Mouse (Mus musculus): Measurements from ENCODE around the gene Tnfrsf13c. TPM values are rescaled to one million over a fixed set of nuclear protein-coding genes. Genes with fewer than 3 reads are reported as not detected.

Gene Tnfrsf13c
- not detected in 2 replicates for polyA plus RNA-seq (2015; fragmentation: Nextera tagmentation; extraction: Ambion mirVana)

DNA sequence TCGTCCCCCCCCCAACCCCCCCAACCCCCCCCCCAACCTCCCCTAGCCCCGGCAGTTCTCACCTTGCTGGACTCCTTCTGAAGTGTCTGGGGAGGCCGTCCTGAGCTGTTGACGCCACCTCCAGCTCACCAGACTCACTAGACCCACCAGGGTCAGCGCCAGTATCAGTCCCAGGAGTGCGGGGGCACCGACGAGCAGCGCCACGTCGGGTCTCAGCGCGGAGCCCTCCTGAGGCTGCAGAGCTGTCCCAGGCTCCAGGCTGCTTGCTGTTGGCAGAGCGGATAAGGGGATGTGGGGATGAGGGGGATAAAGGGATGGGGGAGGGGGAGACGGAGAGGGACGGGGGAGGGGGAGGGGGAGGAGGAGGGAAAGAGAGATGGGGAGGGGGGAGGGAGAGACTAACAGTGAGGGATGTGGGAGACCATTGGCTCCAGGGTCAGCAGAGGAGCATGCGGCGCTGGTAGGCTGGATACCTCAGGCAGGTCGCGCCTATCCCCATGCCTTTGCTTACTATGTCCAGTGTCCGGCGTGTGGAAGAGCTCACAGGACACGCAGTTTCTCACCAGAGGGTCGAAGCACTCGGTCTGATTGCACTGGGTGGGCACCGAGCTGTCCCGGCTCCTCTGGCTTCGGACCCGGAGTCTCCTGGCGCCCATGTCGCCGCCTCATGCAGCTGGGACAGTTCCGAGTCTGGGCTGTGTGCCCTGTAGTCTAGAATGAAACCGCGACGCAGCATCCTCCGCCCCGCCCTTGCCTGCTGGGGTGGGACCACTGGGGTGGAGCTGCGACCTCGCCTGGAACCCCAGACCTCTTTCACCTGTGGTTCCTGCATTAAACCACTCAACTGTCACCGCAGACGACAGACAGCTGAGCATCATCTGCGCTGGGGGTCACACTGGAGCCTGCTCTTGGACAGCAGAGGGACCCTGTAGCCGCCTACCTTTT lies at the start of gene Tnfrsf13c:
Tnfrsf13c (minus strand) TSS at position 713 of the 945 bp plus-strand sequence.

DNA sequence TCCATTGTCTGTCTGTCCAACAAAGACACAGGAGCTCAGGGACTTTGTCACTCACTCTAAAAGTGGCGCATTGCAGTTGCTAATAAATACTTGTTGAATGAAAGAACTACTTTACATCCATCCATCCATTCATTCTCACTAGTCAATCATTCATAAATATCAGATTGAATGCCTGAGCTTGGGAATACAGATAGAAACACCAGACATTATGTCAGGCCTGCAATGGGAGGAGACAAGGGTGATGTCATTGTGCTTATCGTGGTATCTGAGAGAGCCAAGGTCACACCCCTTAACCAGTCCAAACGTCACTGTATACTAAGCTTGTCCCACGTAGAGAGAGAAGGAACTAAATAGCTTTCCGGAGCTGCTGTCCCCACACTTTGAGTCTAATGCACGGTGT lies 27.9 kb upstream of the Tnfrsf13c start, which contains the start of gene 1500009C09Rik:
1500009C09Rik (plus strand) TSS at position 301 of the 400 bp plus-strand sequence.

DNA sequence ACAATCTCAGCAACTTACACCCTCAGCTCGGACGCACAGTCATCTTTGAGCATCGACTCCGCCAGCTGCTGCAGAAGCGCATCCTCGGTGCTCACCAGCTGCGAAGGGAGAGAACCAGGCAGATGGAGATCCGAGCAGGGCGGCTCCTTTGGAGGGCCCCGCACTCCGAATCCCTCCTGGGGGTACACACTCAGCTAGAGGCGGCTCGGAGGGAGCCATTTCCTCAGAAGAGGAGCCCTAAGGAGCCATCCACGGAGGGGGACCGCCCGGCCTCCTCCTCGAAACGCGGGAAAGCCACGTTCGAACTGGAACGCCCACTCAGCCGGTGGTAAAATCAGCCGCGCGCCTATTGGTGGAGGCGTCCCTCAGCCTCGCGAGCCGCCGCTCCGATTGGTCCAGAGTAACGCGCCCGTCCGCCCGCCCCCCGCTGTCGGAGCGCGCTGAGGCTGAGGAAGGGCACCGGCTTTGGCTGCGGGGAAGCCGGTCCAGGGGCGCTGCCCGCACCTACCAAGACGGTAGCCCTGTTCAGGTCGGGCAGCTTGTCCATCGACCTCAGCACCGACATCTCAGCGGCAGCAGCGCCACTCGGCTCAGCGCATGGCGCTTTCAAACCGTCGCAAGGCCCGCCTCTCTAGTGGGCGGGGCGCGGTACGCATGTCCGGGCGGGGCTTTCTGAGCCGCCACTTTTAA lies 20.1 kb upstream of the Tnfrsf13c start, which contains the start of gene Cenpm:
Cenpm (minus strand) TSS at position 634 of the 690 bp plus-strand sequence.

DNA sequence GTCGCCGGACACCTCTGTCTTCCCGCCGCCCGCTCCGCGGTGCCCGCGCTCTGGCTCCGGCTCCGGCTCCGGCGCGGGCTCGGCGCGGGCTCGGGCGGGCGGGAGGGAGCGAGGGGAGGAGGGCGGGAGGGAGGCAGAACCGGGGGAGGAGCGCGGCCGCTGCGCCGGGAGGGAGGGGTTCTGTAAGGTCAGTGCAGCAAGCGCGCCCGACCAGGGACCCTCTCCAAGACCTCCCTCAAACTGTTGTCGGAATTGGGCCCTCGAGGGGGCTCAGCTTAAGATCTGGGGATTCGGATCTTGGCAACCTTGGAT lies 11.5 kb downstream of the Tnfrsf13c start, which contains the start of gene Shisa8:
Shisa8 (minus strand) TSS at position 64 of the 312 bp plus-strand sequence.

MicroRNAs encoded within 50 kb of the gene (microRNA counts, 519-probe panel; counts per million panel counts)
- 2,709 counts per million, percentile 70 among the panel's probes with 10 or more counts for microRNA mmu-miR-33

Small RNAs within 50 kb of the gene (microRNA-seq; reads per million reads assigned to microRNA genes)
- 79.1 to 103 reads per million in 2 experiments for gene Mir33

Other genes with a start within 250 kb of the Tnfrsf13c start
- not detected in 2 replicates for gene 1700029P11Rik, start 243.8 kb downstream of the Tnfrsf13c start, polyA plus RNA-seq (2015; fragmentation: Nextera tagmentation; extraction: Ambion mirVana)
- gene Xrcc6, start 236.5 kb downstream of the Tnfrsf13c start, polyA plus RNA-seq (2015; fragmentation: Nextera tagmentation; extraction: Ambion mirVana): 27.1 and 31.6 TPM in 2 replicates
- gene Desi1, start 190.5 kb downstream of the Tnfrsf13c start, polyA plus RNA-seq (2015; fragmentation: Nextera tagmentation; extraction: Ambion mirVana): 12.9 and 13.2 TPM in 2 replicates
- gene Snu13, start 176.8 kb downstream of the Tnfrsf13c start, polyA plus RNA-seq (2015; fragmentation: Nextera tagmentation; extraction: Ambion mirVana): 101 and 109 TPM in 2 replicates
- not detected in 2 replicates for gene 4930407I10Rik, start 165.2 kb downstream of the Tnfrsf13c start, polyA plus RNA-seq (2015; fragmentation: Nextera tagmentation; extraction: Ambion mirVana)
- gene Mei1, start 154.4 kb downstream of the Tnfrsf13c start, polyA plus RNA-seq (2015; fragmentation: Nextera tagmentation; extraction: Ambion mirVana): not detected in 2 replicates
- gene Ccdc134, start 96.4 kb downstream of the Tnfrsf13c start, polyA plus RNA-seq (2015; fragmentation: Nextera tagmentation; extraction: Ambion mirVana): 35.9 and 41.2 TPM in 2 replicates
- 53.6 and 63.8 TPM in 2 replicates for gene Srebf2, start 77.2 kb downstream of the Tnfrsf13c start, polyA plus RNA-seq (2015; fragmentation: Nextera tagmentation; extraction: Ambion mirVana)
- gene Shisa8, start 11.6 kb downstream of the Tnfrsf13c start, polyA plus RNA-seq (2015; fragmentation: Nextera tagmentation; extraction: Ambion mirVana): not detected in 2 replicates
- gene Cenpm, start 20.4 kb upstream of the Tnfrsf13c start, polyA plus RNA-seq (2015; fragmentation: Nextera tagmentation; extraction: Ambion mirVana): 16.6 and 17.2 TPM in 2 replicates
- not detected in 2 replicates for gene 1500009C09Rik, start 28.0 kb upstream of the Tnfrsf13c start, polyA plus RNA-seq (2015; fragmentation: Nextera tagmentation; extraction: Ambion mirVana)
- gene Sept3, start 50.5 kb upstream of the Tnfrsf13c start, polyA plus RNA-seq (2015; fragmentation: Nextera tagmentation; extraction: Ambion mirVana): 0.36 and 0.61 TPM in 2 replicates
- 0.13 TPM in 1 of 2 replicates, not detected in the other for gene Wbp2nl, start 74.6 kb upstream of the Tnfrsf13c start, polyA plus RNA-seq (2015; fragmentation: Nextera tagmentation; extraction: Ambion mirVana)
- 22.9 and 32.5 TPM in 2 replicates for gene Naga, start 114.6 kb upstream of the Tnfrsf13c start, polyA plus RNA-seq (2015; fragmentation: Nextera tagmentation; extraction: Ambion mirVana)
- 7.2 and 7.9 TPM in 2 replicates for gene Pheta2, start 114.6 kb upstream of the Tnfrsf13c start, polyA plus RNA-seq (2015; fragmentation: Nextera tagmentation; extraction: Ambion mirVana)
- gene Smdt1, start 114.6 kb upstream of the Tnfrsf13c start, polyA plus RNA-seq (2015; fragmentation: Nextera tagmentation; extraction: Ambion mirVana): 287 and 311 TPM in 2 replicates
- gene Ndufa6, start 130.0 kb upstream of the Tnfrsf13c start, polyA plus RNA-seq (2015; fragmentation: Nextera tagmentation; extraction: Ambion mirVana): 708 and 911 TPM in 2 replicates
- 9.3 and 11.8 TPM in 2 replicates for gene Cyp2d22, start 155.9 kb upstream of the Tnfrsf13c start, polyA plus RNA-seq (2015; fragmentation: Nextera tagmentation; extraction: Ambion mirVana)
- not detected in 2 replicates for gene Cyp2d11, start 169.7 kb upstream of the Tnfrsf13c start, polyA plus RNA-seq (2015; fragmentation: Nextera tagmentation; extraction: Ambion mirVana)
- 0.11 and 0.22 TPM in 2 replicates for gene Cyp2d10, start 182.8 kb upstream of the Tnfrsf13c start, polyA plus RNA-seq (2015; fragmentation: Nextera tagmentation; extraction: Ambion mirVana)
- gene Cyp2d9, start 209.1 kb upstream of the Tnfrsf13c start, polyA plus RNA-seq (2015; fragmentation: Nextera tagmentation; extraction: Ambion mirVana): 0.19 TPM in 1 of 2 replicates, not detected in the other

Data from skeletal muscle tissue, postnatal 0 days (tissue).